Mouse (Mus musculus): ENCODE results near the gene Hoxb9.

DNA sequence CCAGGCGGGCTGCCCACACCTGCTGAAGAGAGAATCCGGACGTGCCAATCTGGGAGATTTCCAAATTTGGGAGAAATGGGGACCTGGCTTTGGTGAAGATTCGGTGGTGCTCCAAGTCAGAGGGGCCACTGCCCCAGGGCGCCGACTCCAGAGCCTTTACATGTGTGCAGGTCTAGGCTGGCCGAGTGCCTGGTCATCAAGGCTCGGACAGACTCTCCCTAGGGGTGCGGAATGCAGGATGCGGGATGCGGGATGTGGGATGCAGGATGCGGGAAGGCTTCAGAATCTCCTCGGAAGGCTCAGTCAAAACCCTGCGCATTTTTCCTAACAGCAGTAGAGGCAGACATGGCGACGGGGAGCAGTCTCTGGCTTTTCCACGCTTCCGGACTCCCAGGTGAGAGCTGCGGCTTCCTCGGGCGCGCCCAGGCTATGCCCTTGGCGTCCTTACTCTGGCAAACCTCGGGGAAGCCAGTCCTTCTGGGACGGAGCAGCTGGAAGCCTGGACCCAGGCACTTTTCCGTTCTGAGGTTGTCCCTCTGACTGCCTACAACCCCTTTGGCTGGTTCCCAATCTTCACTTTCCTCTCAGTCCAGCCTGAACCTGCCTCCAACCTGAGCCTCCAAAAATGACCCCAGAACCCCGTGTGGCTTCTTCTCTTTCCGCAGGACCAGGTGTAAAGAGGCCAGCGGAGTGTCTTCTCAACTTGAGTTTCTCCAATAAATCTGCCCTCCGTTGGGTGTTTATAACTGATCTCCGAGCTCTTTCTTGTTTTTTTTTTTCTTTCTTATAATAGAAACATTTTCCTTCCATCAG, 8.4 kb downstream of the Hoxb9 start:
- TF ChIP-seq POLR2A (IDR thresholded peaks at IDR 0.05; ENCODE audit: borderline replicate concordance, extremely low read depth, insufficient read depth, insufficient read length, poor library complexity, severe bottlenecking): no peak
- no peak for TF ChIP-seq CTCF (IDR thresholded peaks at IDR 0.05; ENCODE audit: borderline replicate concordance, extremely low read depth, insufficient read depth, insufficient read length)
